ENCODE assay signal across 8 mouse cellular contexts in genomic region chr2:70824838-70825370, GRCm38 (mm10). TPM values are rescaled to one million over a fixed set of nuclear protein-coding genes. Genes with fewer than 3 reads are reported as not detected.
DNase-seq lines count a peak whose midpoint lies in the region; ATAC-seq and TF ChIP-seq lines count a peak whose summit lies in the region.

No protein-coding gene starts in this region.

- TF ChIP-seq CTCF in lung, adult 2 months (IDR thresholded peaks at IDR 0.05; ENCODE audit: insufficient read depth, low read length): no peak

- no peak for TF ChIP-seq POLR2A in lung, adult 2 months (IDR thresholded peaks at IDR 0.05; ENCODE audit: borderline replicate concordance, extremely low read depth, low read depth, low read length)

- no peaks in the 10 kb centered on the region for H3K27me3 ChIP-seq in embryonic facial prominence, embryonic 15.5 days
- H3K27me3 ChIP-seq in heart, embryonic 12.5 days (replicated peaks): no peaks in the 10 kb centered on the region
- H3K27me3 ChIP-seq in neural tube, embryonic 15.5 days (replicated peaks): no peaks in the 10 kb centered on the region

- DNase-seq in B cell, adult 2 months: peak; percentile 80 to 81
- DNase-seq in adrenal gland, postnatal 10 days: peak; percentile 81
- peak; percentile 79 to 88 for DNase-seq in kidney, postnatal 4 days
- DNase-seq in lung, adult 2 months: peak; percentile 70
- DNase-seq in thymus, adult 18-20 months: peak; percentile 65 to 71

- H3K9me3 ChIP-seq in embryonic facial prominence, embryonic 15.5 days (replicated peaks): no peaks in the 10 kb centered on the region
- 0 out of 2 replicates have a peak, but pooled peaks cover 3% of the 10 kb centered on the region for H3K9me3 ChIP-seq in heart, embryonic 12.5 days (replicated peaks)
- no peaks in the 10 kb centered on the region for H3K9me3 ChIP-seq in neural tube, embryonic 15.5 days (replicated peaks)

- H3K36me3 ChIP-seq in embryonic facial prominence, embryonic 15.5 days: no peaks in the 10 kb centered on the region
- no peaks in the 10 kb centered on the region for H3K36me3 ChIP-seq in heart, embryonic 12.5 days
- no peaks in the 10 kb centered on the region for H3K36me3 ChIP-seq in neural tube, embryonic 15.5 days

- H3K4me1 ChIP-seq in embryonic facial prominence, embryonic 15.5 days: peaks cover 19% of the 10 kb centered on the region
- peaks cover 15% of the 10 kb centered on the region for H3K4me1 ChIP-seq in heart, embryonic 12.5 days (replicated peaks)
- peaks cover 6% of the 10 kb centered on the region for H3K4me1 ChIP-seq in lung, adult 2 months (ENCODE audit: control insufficient read depth, insufficient read depth, low read length)
- H3K4me1 ChIP-seq in neural tube, embryonic 15.5 days: peaks cover 23% of the 10 kb centered on the region

- under 1% methylated on average over 58 of the region's 59 CpGs for WGBS in embryonic facial prominence, embryonic 15.5 days
- WGBS in heart, embryonic 12.5 days: under 1% methylated on average over 58 of the region's 59 CpGs
- WGBS in lung, adult 2 months: under 1% methylated on average over 58 of the region's 59 CpGs
- WGBS in neural tube, embryonic 15.5 days: under 1% methylated on average over 59 of the region's 59 CpGs

- peak overlapping the region; percentile 100 for H3K27ac ChIP-seq in embryonic facial prominence, embryonic 15.5 days (replicated peaks)
- H3K27ac ChIP-seq in heart, embryonic 12.5 days (ENCODE audit: poor library complexity, severe bottlenecking): peak overlapping the region; percentile 100
- H3K27ac ChIP-seq in neural tube, embryonic 15.5 days (replicated peaks): peak overlapping the region; percentile 100

- peak overlapping the region; percentile 94 for H3K4me3 ChIP-seq in embryonic facial prominence, embryonic 15.5 days (replicated peaks)
- peak overlapping the region; percentile 94 for H3K4me3 ChIP-seq in heart, embryonic 12.5 days
- H3K4me3 ChIP-seq in lung, adult 2 months (replicated peaks; ENCODE audit: extremely low read depth, low read depth, low read length): peak overlapping the region; percentile 74
- peak overlapping the region; percentile 90 for H3K4me3 ChIP-seq in neural tube, embryonic 15.5 days (replicated peaks)

- H3K4me2 ChIP-seq in embryonic facial prominence, embryonic 15.5 days (replicated peaks): peak overlapping the region; percentile 52
- H3K4me2 ChIP-seq in heart, embryonic 12.5 days: peak overlapping the region; percentile 74
- peak overlapping the region; percentile 59 for H3K4me2 ChIP-seq in neural tube, embryonic 15.5 days

- peak overlapping the region; percentile 93 for H3K9ac ChIP-seq in embryonic facial prominence, embryonic 15.5 days
- peak overlapping the region; percentile 98 for H3K9ac ChIP-seq in heart, embryonic 12.5 days
- peak overlapping the region; percentile 88 for H3K9ac ChIP-seq in neural tube, embryonic 15.5 days (replicated peaks)

- peak; percentile 83 for ATAC-seq in embryonic facial prominence, embryonic 15.5 days (ENCODE audit: insufficient number of reproducible peaks, low FRiP score, low TSS enrichment, low read depth)
- ATAC-seq in heart, embryonic 12.5 days (ENCODE audit: insufficient number of reproducible peaks, low FRiP score): peak; percentile 73
- peak; percentile 73 for ATAC-seq in neural tube, embryonic 15.5 days (ENCODE audit: low FRiP score)

RNA-seq across cellular contexts. Expression of gene Tlk1, which starts 0.6 kb away (rescaled TPM):
- 10 to 100 TPM; 47.4 to 56.7 TPM for total RNA-seq in adrenal gland, postnatal 10 days (2021)
- 28.5 and 32.8 TPM in 2 replicates for polyA plus RNA-seq in embryonic facial prominence, embryonic 15.5 days (2015; fragmentation: Nextera tagmentation; extraction: Ambion mirVana)
- polyA plus RNA-seq in heart, embryonic 12.5 days (2016; fragmentation: Nextera tagmentation; extraction: Ambion mirVana): 38.5 and 43.6 TPM in 2 replicates
- 8.8 and 12.3 TPM in 2 replicates for polyA plus RNA-seq in lung, adult 2 months (2012; rRNA removed)
- 23.7 and 27.4 TPM in 2 replicates for polyA plus RNA-seq in neural tube, embryonic 15.5 days (2015; fragmentation: Nextera tagmentation; extraction: Ambion mirVana)

Comparison
In these comparisons a context has a peak if more than half of its experiments do, and no peak if none do; other contexts are left out.
1. Peak in every context shown above with its lines: DNase-seq, ATAC-seq, H3K4me3 ChIP-seq and H3K27ac ChIP-seq.